Mouse (Mus musculus) gastrocnemius, adult 2 months (tissue): ENCODE measurements around the gene Cdca4. TPM values are rescaled to one million over a fixed set of nuclear protein-coding genes. Genes with fewer than 3 reads are reported as not detected.

Experiments used
- DNase-seq: peaks from one replicate; pipeline ENCODE4 v3.0.0; 2022
- H3K27ac ChIP-seq: fragments of 200-600 bp; 2 replicates; pipeline ENCODE4 v1.8.1; 2022; ENCODE audit warnings: mild to moderate bottlenecking
- H3K4me3 ChIP-seq: fragments of 200-600 bp; 2 replicates; pipeline ENCODE4 v1.8.1; 2022; ENCODE audit warnings: mild to moderate bottlenecking, moderate library complexity
- CTCF ChIP-seq: fragments of 200-600 bp; IDR thresholded peaks from 2 replicates; pipeline ENCODE4 v1.8.1; 2022; ENCODE audit warnings: antibody characterized with exemption, mild to moderate bottlenecking, moderate library complexity
- intact Hi-C: fragments of 180-260 bp; cut with DNase I; formaldehyde crosslinking; loops from one replicate; pipeline ENCODE4 v1.15.1; 2025
- total RNA-seq, 2 experiments: library from RNA; stranded (reverse); gene quantifications; 2 replicates each; pipeline ENCODE4 v1.2.3; 2021

Cdca4 gene
- total RNA-seq, 2 experiments from 2014 or later, result 3.0 to 3.1 TPM

DNA sequence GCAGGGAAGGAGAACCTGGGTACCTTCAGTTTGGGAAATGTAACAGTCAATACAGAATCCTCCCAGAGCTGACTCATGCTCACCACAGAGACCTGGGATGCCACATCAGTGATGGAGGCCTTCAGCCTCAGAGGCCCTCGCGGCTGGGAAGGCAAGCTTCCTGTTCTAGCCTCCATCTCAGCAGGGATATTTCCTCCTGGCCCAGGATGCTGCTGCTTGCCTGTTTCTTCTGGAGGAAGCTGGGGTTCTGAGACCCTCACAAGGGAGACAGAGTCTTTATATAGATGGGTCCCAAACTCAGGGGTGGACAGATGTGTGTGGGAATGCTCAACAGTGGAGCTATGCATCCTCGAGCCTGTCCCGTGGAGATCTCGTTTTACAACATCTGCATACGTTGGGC lies 55.2 kb downstream of the Cdca4 start:
- no peak for DNase-seq
- no peak for TF ChIP-seq CTCF
- H3K27ac ChIP-seq, result no peak overlapping the region
- H3K4me3 ChIP-seq, result no peak overlapping the region
- intact Hi-C loops, result no loop called here

DNA sequence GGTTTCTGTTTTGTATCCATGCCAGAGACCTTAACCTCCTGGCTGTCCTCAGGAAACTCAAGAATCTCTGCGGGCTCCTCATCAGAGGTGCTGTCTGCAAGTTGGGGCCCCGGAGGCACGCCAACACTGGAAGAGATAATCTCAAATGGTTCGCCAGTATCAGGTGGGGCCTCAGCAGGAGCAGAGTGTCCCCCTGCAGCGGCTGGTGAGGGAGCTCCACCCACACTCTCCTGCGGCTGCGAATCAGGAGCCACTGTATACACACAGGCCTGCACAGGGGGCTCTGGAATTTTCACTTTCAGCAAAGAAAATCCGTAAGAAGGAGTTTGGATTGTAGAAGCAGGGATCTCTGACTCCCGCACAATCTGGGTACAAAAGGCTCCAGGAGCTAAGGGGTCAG lies 55.9 kb downstream of the Cdca4 start:
- intact Hi-C loops, result no loop called here
- Histone ChIP-seq H3K4me3 (no peak overlapping the region), H3K27ac (no peak overlapping the region)
- no peak for DNase-seq
- TF ChIP-seq CTCF, result no peak

- no peak overlapping the region for H3K4me3 ChIP-seq
- H3K27ac ChIP-seq, result no peak overlapping the region
- TF ChIP-seq CTCF, result no peak
- no peak for DNase-seq
- intact Hi-C loops, result no loop called here
Observed at GRCm38 (mm10) chr12:112772306-112772705, 56.9 kb downstream of the Cdca4 start.

DNA sequence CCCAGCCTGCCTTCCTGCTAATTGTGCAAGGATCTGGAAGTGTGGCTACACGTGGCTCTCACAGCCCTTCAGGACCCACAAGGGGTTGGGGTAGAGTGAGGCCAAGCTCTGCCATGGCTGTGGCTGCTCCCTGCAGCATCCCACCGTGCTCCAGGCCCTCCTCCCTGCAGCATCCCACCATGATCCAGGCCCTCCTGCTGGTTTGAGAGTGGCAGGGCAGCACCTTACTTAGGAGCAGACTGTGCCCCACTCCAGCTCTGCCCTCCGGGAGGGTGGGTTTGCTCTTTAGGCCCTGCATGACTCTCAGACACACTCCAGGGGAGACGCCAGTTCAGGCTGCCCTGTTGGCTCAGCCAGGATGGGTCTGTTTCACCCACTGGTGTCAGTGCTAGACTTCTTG lies 58.8 kb downstream of the Cdca4 start:
- TF ChIP-seq CTCF, result no peak
- Histone ChIP-seq H3K4me3 (no peak overlapping the region), H3K27ac (no peak overlapping the region)
- intact Hi-C loops, result no loop called here
- DNase-seq, result no peak

Other genes with a start within 250 kb of the Cdca4 start
- gene Inf2, start 240.6 kb downstream of the Cdca4 start, total RNA-seq, result 10 to 100 TPM in 1 of 2 experiments, 1 to 10 TPM in 1; 8.2 to 13.0 TPM
- 1,000 to 10,000 TPM; 1,028 to 1,061 TPM for gene Adssl1, start 209.4 kb downstream of the Cdca4 start, total RNA-seq
- 10 to 100 TPM; 18.6 to 25.3 TPM for gene Siva1, start 184.7 kb downstream of the Cdca4 start, total RNA-seq
- 10 to 100 TPM; 50.9 to 59.3 TPM for gene Akt1, start 154.5 kb downstream of the Cdca4 start, total RNA-seq
- gene Zbtb42, start 150.6 kb downstream of the Cdca4 start, total RNA-seq, result under 1 TPM; 0.64 to 0.81 TPM
- 10 to 100 TPM in 1 of 2 experiments, 1 to 10 TPM in 1; 9.8 to 13.6 TPM for gene Cep170b, start 109.0 kb downstream of the Cdca4 start, total RNA-seq
- gene Pld4, start 68.8 kb downstream of the Cdca4 start, total RNA-seq, result 1 to 10 TPM; 1.7 to 4.0 TPM
- 1 to 10 TPM; 5.0 to 8.5 TPM for gene Ahnak2, start 26.8 kb downstream of the Cdca4 start, total RNA-seq
- under 1 TPM; 0.20 to 0.36 TPM for gene Clba1, start 20.5 kb downstream of the Cdca4 start, total RNA-seq
- under 1 TPM in 1 of 2 experiments, not detected in 1; 0.14 TPM for gene Gpr132, start 38.8 kb upstream of the Cdca4 start, total RNA-seq
- gene Jag2, start 100.4 kb upstream of the Cdca4 start, total RNA-seq, result 10 to 100 TPM; 20.3 to 30.2 TPM
- gene Nudt14, start 112.7 kb upstream of the Cdca4 start, total RNA-seq, result 1 to 10 TPM; 5.4 to 7.9 TPM
- 10 to 100 TPM; 13.3 to 20.6 TPM for gene Btbd6, start 147.1 kb upstream of the Cdca4 start, total RNA-seq
- 10 to 100 TPM; 20.8 to 21.5 TPM for gene Brf1, start 171.3 kb upstream of the Cdca4 start, total RNA-seq
- 10 to 100 TPM; 35.9 to 41.0 TPM for gene Pacs2, start 185.1 kb upstream of the Cdca4 start, total RNA-seq
- gene Tex22, start 245.1 kb upstream of the Cdca4 start, total RNA-seq, result not detected